11 mouse cellular contexts compared by ENCODE assay signal in genomic region chr8:73161994-73162393, GRCm38 (mm10).
DNase-seq lines count a peak whose midpoint lies in the region; ATAC-seq and TF ChIP-seq lines count a peak whose summit lies in the region.
"Had no signal": no experiment of that assay in that cellular context is flagged by ENCODE, and none has a peak within 500 bp of the region (broad histone marks: within the 10 kb centered on the region; RNA-seq: fewer than 3 reads in every experiment).

No protein-coding gene starts in this region.

- TF ChIP-seq POLR2A in cortical plate, adult 2 months (IDR thresholded peaks at IDR 0.05; ENCODE audit: extremely low read depth, insufficient read depth, low read length), result no peak

- peak overlapping the region; percentile 46; the same call in 1 of the 2 replicates for H3K27ac ChIP-seq in heart, postnatal 0 days (ENCODE audit: low read depth)
- no peak overlapping the region for H3K27ac ChIP-seq in heart, embryonic 12.5 days (ENCODE audit: poor library complexity, severe bottlenecking)
- H3K27ac ChIP-seq in midbrain, embryonic 11.5 days (ENCODE audit: low read depth, low read length), result no peak overlapping the region
- no peak overlapping the region for H3K27ac ChIP-seq in midbrain, postnatal 0 days (ENCODE audit: low read depth, low read length)
- H3K27ac ChIP-seq in cortical plate, adult 2 months (ENCODE audit: insufficient read depth, low read length), result 0 out of 2 replicates have a peak overlapping the region, but pooled peaks have one; percentile 37
- H3K27ac ChIP-seq: liver, embryonic 15.5 days; neural tube, embryonic 13.5 days had no signal

- H3K9ac ChIP-seq in heart, postnatal 0 days (replicated peaks; ENCODE audit: low read depth, low read length), result no peak overlapping the region
- H3K9ac ChIP-seq in heart, embryonic 12.5 days, result no peak overlapping the region
- H3K9ac ChIP-seq in midbrain, embryonic 11.5 days (ENCODE audit: low read length), result no peak overlapping the region
- H3K9ac ChIP-seq in midbrain, postnatal 0 days (replicated peaks; ENCODE audit: low read length, poor library complexity, severe bottlenecking), result no peak overlapping the region
- H3K9ac ChIP-seq: liver, embryonic 15.5 days; neural tube, embryonic 13.5 days had no signal

- no peak for DNase-seq in heart, postnatal 0 days (ENCODE audit: low spot score)
- DNase-seq in midbrain, embryonic 11.5 days (ENCODE audit: low spot score, missing footprints), result no peak
- no peak for DNase-seq in midbrain, postnatal 0 days (ENCODE audit: low spot score)
- peak; percentile 6 for DNase-seq in lung, postnatal 36 days
- DNase-seq in embryo, embryonic 10 days (ENCODE audit: low spot score), result no peak
- DNase-seq: embryo, embryonic 11 days had no signal

- H3K36me3 ChIP-seq in heart, postnatal 0 days (replicated peaks; ENCODE audit: control insufficient read depth, insufficient read depth, low read length), result no peaks in the 10 kb centered on the region
- H3K36me3 ChIP-seq in heart, embryonic 12.5 days, result no peaks in the 10 kb centered on the region
- no peaks in the 10 kb centered on the region for H3K36me3 ChIP-seq in midbrain, embryonic 11.5 days (ENCODE audit: control insufficient read depth, insufficient read depth, low read length)
- no peaks in the 10 kb centered on the region for H3K36me3 ChIP-seq in midbrain, postnatal 0 days (ENCODE audit: insufficient read depth, low read length)
- H3K36me3 ChIP-seq: liver, embryonic 15.5 days; neural tube, embryonic 13.5 days had no signal

- no peak for TF ChIP-seq CTCF in heart, postnatal 0 days (IDR thresholded peaks at IDR 0.05; ENCODE audit: low read depth)
- TF ChIP-seq CTCF in midbrain, postnatal 0 days (IDR thresholded peaks at IDR 0.05), result no peak
- no peak for TF ChIP-seq CTCF in cortical plate, adult 2 months (IDR thresholded peaks at IDR 0.05; ENCODE audit: extremely low read depth, insufficient read depth, low read length)

- no peaks in the 10 kb centered on the region for H3K9me3 ChIP-seq in heart, postnatal 0 days (replicated peaks; ENCODE audit: control insufficient read depth, low read length)
- H3K9me3 ChIP-seq in heart, embryonic 12.5 days (replicated peaks), result no peaks in the 10 kb centered on the region
- no peaks in the 10 kb centered on the region for H3K9me3 ChIP-seq in midbrain, embryonic 11.5 days (ENCODE audit: control insufficient read depth, low read length)
- H3K9me3 ChIP-seq in midbrain, postnatal 0 days (ENCODE audit: low read length), result no peaks in the 10 kb centered on the region
- H3K9me3 ChIP-seq: liver, embryonic 15.5 days; neural tube, embryonic 13.5 days had no signal

- ATAC-seq in heart, postnatal 0 days (ENCODE audit: insufficient read depth, low read depth), result peak; percentile 11; the same call in 1 of the 2 replicates
- no peak for ATAC-seq in heart, embryonic 12.5 days (ENCODE audit: insufficient number of reproducible peaks, low FRiP score)
- peak; percentile 48; the same call in 1 of the 2 replicates for ATAC-seq in midbrain, embryonic 11.5 days (ENCODE audit: low FRiP score)
- no peak for ATAC-seq in midbrain, postnatal 0 days (ENCODE audit: low FRiP score)
- ATAC-seq: inflammation-experienced regulatory T-cells, adult 6 months had no signal

- H3K4me3 ChIP-seq in heart, postnatal 0 days (ENCODE audit: low read depth, low read length), result no peak overlapping the region
- no peak overlapping the region for H3K4me3 ChIP-seq in heart, embryonic 12.5 days
- no peak overlapping the region for H3K4me3 ChIP-seq in midbrain, embryonic 11.5 days (ENCODE audit: low read depth, low read length)
- H3K4me3 ChIP-seq in midbrain, postnatal 0 days (ENCODE audit: low read depth, low read length), result no peak overlapping the region
- H3K4me3 ChIP-seq in cortical plate, adult 2 months (ENCODE audit: insufficient read depth, low read length), result no peak overlapping the region
- H3K4me3 ChIP-seq: liver, embryonic 15.5 days; neural tube, embryonic 13.5 days had no signal

- no peak for TF ChIP-seq EP300 in heart, postnatal 0 days (IDR thresholded peaks at IDR 0.05; ENCODE audit: low read depth)

- WGBS in heart, postnatal 0 days, result 53% methylated on average over 3 of the region's 3 CpGs
- 48% methylated on average over 3 of the region's 3 CpGs for WGBS in heart, embryonic 12.5 days
- 78% methylated on average over 3 of the region's 3 CpGs for WGBS in midbrain, embryonic 11.5 days
- 79% methylated on average over 3 of the region's 3 CpGs for WGBS in midbrain, postnatal 0 days

- H3K4me2 ChIP-seq in heart, postnatal 0 days (ENCODE audit: low read depth, low read length), result no peak overlapping the region
- no peak overlapping the region for H3K4me2 ChIP-seq in heart, embryonic 12.5 days
- H3K4me2 ChIP-seq in midbrain, embryonic 11.5 days, result no peak overlapping the region
- no peak overlapping the region for H3K4me2 ChIP-seq in midbrain, postnatal 0 days (ENCODE audit: low read depth, low read length, poor library complexity, severe bottlenecking)
- H3K4me2 ChIP-seq: liver, embryonic 15.5 days; neural tube, embryonic 13.5 days had no signal

- no peaks in the 10 kb centered on the region for H3K27me3 ChIP-seq in heart, postnatal 0 days (ENCODE audit: control insufficient read depth, insufficient read depth, low read length)
- no peaks in the 10 kb centered on the region for H3K27me3 ChIP-seq in heart, embryonic 12.5 days (replicated peaks)
- H3K27me3 ChIP-seq in midbrain, embryonic 11.5 days (ENCODE audit: control insufficient read depth, insufficient read depth, low read length), result no peaks in the 10 kb centered on the region
- H3K27me3 ChIP-seq in midbrain, postnatal 0 days (ENCODE audit: insufficient read depth, low read length), result no peaks in the 10 kb centered on the region
- H3K27me3 ChIP-seq: liver, embryonic 15.5 days; neural tube, embryonic 13.5 days had no signal

- 0 out of 2 replicates have a peak, but pooled peaks cover 18% of the 10 kb centered on the region for H3K4me1 ChIP-seq in heart, postnatal 0 days (ENCODE audit: control insufficient read depth, insufficient read depth)
- peaks cover 15% of the 10 kb centered on the region for H3K4me1 ChIP-seq in heart, embryonic 12.5 days (replicated peaks)
- H3K4me1 ChIP-seq in midbrain, embryonic 11.5 days (ENCODE audit: control insufficient read depth, insufficient read depth, low read length), result no peaks in the 10 kb centered on the region
- H3K4me1 ChIP-seq in midbrain, postnatal 0 days (ENCODE audit: insufficient read depth, low read length), result no peaks in the 10 kb centered on the region
- H3K4me1 ChIP-seq in cortical plate, adult 2 months (ENCODE audit: control insufficient read depth, insufficient read depth, low read length), result peaks cover 10% of the 10 kb centered on the region
- H3K4me1 ChIP-seq: liver, embryonic 15.5 days; neural tube, embryonic 13.5 days had no signal

Comparison
In these comparisons a context has a peak if more than half of its experiments do, and no peak if none do; other contexts are left out.
1. ATAC-seq: peak in heart, postnatal 0 days (single experiment) and midbrain, embryonic 11.5 days (single experiment); none in heart, embryonic 12.5 days (single experiment) and midbrain, postnatal 0 days (single experiment).
2. H3K27ac ChIP-seq: peak in heart, postnatal 0 days (single experiment) and cortical plate, adult 2 months (single experiment); none in heart, embryonic 12.5 days (single experiment), midbrain, embryonic 11.5 days (single experiment) and midbrain, postnatal 0 days (single experiment).